Mouse (Mus musculus): ENCODE data around the gene Ceacam10.
"Not testable (repeated sequence)": the region's sequence is repeated elsewhere in the genome, so short reads cannot be mapped to it uniquely, and the experiment has no call there.

The Ceacam10 gene

GRCm38 (mm10) chr7:24776918-24777317 lies at the start of gene Ceacam10:
TSS of gene Ceacam10 (plus strand) at chr7:24777206.
- DNase-seq (ENCODE audit: low spot score), result not testable (repeated sequence)

DNA sequence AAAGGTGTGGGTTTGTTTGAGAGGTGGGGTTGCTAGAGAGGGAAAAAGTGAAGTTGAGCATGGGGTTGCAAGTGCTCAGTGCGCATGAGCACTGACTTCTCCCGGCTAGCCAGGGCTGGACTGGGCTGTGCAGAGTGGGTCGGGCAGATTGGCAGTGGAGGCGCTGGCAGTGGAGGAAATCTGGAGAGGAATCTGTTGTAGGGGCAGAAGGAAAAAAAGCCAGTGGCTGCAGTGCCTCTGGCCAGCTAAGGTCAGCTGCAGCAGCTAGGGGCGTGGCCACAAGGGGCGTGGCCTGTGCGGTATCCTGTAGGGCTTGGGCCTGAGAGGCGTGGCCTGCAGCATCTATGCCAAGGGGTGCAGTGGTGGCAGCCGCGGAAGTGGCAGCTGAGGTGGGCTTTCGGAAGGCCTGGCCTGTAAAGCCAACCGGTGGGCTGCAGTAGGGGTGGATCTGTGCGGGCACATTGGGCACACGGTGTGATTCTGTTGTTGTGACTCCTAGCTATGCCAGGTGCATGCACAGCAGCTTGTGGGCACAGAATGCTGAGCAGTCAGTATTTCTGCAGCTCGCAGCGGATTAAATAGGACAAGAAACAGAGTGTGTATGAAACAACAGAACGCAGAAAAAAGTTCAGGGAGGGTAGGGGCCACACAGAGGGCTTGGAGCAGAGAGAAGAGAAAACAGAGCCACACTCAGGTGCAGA lies 40.9 kb upstream of the Ceacam10 start:
- peak; percentile 70 for DNase-seq (ENCODE audit: low spot score)

DNA sequence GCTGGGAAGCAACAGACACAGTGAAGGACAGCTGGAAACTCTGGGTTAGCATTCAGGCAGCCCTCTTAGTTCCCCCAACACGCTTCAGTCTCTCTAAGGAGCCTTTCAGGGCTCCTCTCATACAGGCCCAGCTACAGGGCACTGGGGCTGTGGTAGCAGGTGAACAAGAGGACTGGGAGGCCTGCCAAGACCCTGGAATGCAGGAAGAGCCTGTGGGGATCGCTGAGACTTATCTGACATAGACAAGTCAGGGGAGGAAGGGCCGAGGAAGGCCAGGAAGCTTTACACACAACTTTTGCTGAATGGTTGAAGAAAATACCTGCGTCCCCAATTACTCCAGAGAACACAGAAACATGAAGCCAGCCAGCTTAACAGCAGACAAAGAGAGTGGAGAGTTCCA lies 26.3 kb upstream of the Ceacam10 start:
- DNase-seq (ENCODE audit: low spot score), result no peak

- DNase-seq (ENCODE audit: low spot score), result no peak
Measured at GRCm38 (mm10) chr7:24751610-24752009, 25.4 kb upstream of the Ceacam10 start.

- no peak for DNase-seq (ENCODE audit: low spot score)
Measured at GRCm38 (mm10) chr7:24753476-24753875, 23.5 kb upstream of the Ceacam10 start.

- DNase-seq (ENCODE audit: low spot score), result no peak
Measured at GRCm38 (mm10) chr7:24758520-24758919, 18.5 kb upstream of the Ceacam10 start.

- no peak for DNase-seq (ENCODE audit: low spot score)
Measured at GRCm38 (mm10) chr7:24760211-24760610, 16.8 kb upstream of the Ceacam10 start, which contains the start of gene Cd177. TSS of gene Cd177 (minus strand) at chr7:24760311.

- no peak for DNase-seq (ENCODE audit: low spot score)
Measured at GRCm38 (mm10) chr7:24761161-24761560, 15.8 kb upstream of the Ceacam10 start.

GRCm38 (mm10) chr7:24762574-24762973 lies 14.4 kb upstream of the Ceacam10 start:
- no peak for DNase-seq (ENCODE audit: low spot score)

GRCm38 (mm10) chr7:24771361-24771760 lies 5.6 kb upstream of the Ceacam10 start:
- DNase-seq (ENCODE audit: low spot score), result no peak

DNA sequence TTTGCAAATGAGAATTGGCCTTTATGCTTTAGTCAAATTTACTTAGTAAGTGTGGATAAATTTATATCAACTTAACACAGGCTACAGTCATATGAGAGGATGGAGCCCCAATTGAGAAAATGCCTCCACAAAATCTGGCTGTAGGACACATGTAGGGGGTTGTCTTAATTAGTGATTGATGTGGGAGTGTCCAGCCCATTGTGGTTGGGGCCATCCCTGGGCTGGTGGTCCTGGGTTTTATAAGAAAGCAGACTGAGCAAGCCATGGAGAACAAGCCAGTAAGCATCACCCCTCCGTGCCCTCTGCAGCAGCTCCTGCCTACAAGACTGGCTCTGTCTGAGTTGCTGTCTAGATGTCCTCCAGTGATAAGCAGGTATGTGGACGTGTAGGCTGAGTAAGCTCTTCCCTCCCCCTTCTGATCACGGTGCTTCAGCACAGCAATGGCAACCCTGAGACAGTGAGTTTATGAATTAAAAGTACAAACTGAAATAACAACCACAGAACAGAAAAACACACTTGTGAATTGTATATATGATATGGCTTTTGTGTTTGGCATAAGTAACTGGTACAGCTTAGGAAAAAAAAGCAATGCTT lies 3.0 kb upstream of the Ceacam10 start:
- DNase-seq (ENCODE audit: low spot score), result no peak

- no peak for DNase-seq (ENCODE audit: low spot score)
Measured at GRCm38 (mm10) chr7:24776145-24776544, 861 bp upstream of the Ceacam10 start.

DNA sequence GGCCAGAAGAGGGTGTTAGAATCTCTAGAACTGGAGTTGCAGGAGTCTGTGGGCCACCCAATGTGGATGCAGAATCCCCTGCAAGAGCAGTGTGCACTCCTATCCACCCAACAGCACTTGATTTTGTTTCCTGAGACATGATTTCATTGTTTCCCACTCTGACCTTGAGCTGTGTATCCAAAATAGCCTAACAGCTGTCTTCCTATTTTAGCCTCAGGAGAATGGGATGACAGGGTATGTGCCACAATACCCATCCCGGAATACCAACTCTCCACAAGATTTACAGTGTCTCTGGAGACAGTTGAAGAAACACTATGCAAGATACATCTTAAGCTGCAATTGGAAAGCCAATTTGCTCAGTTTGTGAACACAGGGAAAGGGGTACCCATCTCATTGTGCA lies 20.9 kb downstream of the Ceacam10 start:
- DNase-seq (ENCODE audit: low spot score), result no peak

DNA sequence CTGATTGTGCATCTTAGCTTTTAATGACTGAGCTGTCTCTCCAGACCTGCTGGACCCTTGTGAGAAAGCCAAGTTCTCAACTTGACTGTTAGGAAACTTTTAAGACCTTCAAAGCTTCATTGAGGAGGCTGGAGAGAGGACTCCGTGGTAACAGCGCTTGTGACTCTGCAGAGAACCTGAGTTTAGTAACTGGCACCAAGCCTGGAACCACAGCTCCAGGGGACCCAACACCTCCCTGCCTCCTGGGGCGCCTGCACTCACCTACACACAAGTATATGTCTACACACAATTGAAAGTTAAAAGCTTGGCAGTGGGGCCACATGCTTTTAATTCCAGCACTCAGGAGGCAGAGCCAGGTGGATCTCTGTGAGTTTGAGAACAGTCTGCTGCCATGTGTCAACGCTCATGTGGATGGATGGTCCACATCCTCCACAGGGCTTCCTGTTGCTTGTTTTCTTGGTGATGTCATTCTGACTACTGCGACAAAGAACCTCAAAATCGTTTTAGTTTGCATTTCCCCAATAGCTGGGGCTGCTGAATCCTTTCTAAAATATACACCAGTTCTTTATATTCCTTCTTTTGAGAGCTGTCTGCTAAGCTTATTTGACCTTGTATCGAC lies 25.3 kb downstream of the Ceacam10 start:
- DNase-seq (ENCODE audit: low spot score), result no peak

GRCm38 (mm10) chr7:24804826-24805225 lies 27.8 kb downstream of the Ceacam10 start:
- DNase-seq (ENCODE audit: low spot score), result no peak

GRCm38 (mm10) chr7:24809041-24809440 lies 32.0 kb downstream of the Ceacam10 start:
- DNase-seq (ENCODE audit: low spot score), result no peak

DNA sequence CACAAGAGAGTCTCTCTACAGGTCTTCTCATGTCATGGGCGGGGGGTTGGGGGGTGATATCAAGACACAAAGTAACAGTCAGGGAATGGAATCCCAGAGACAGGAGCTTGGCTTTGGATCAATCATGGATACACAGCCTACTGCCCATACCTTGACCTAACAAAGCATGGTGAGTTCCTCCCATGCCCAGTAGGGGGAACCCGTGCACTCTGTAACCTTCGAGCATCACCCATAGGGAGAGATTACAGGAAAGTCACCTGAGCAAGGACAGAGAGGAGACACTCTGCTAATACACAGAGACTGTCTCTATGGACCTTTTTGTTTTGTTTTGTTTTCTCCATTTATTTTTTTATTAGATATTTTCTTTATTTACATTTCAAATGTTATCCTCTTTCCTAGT lies 40.5 kb downstream of the Ceacam10 start:
- peak; percentile 89 for DNase-seq (ENCODE audit: low spot score)

- DNase-seq (ENCODE audit: low spot score), result no peak
Measured at GRCm38 (mm10) chr7:24824452-24824851, 47.4 kb downstream of the Ceacam10 start.

DNA sequence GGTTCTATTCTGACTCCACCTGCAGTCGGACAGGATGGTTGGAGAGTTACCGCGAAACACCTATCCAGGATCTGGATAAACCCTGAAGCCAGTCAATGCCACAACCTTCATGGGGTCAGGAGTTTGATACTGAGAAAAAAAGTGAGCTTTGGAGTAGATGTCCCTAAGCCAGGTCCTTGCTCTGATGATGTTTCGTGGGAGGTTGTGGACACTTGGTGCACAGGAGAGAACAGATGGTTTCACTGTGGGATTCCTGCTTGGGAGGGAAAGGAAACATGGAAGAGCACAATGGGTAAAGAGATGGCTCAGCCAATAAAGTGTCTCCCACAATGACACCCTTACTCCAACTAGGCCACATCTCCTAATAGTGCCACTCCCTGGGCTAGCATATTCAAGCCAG lies 50.2 kb downstream of the Ceacam10 start:
- no peak for DNase-seq (ENCODE audit: low spot score)

Measured in embryo, embryonic 10.5 days (tissue).